Mouse (Mus musculus): ENCODE measurements at regions not wholly inside any gene's neighbourhood (a gene's known extent, or its start where the extent isn't known, plus 50 kb on each side); places are given as distances from the start of the nearest gene placed in this dataset.

- peaks cover 3% of the 10 kb centered on the region; the same call in 1 of the 2 replicates for H3K27me3 ChIP-seq (ENCODE audit: insufficient read depth, low read length)
- H3K36me3 ChIP-seq (replicated peaks): no peaks in the 10 kb centered on the region
- no peak for ATAC-seq (ENCODE audit: extremely low read depth, insufficient number of reproducible peaks, low FRiP score, poor library complexity, severe bottlenecking)
- no peaks in the 10 kb centered on the region for H3K4me1 ChIP-seq (ENCODE audit: insufficient read depth, low read depth, low read length)
- no peak overlapping the region for H3K4me3 ChIP-seq (ENCODE audit: low read depth, low read length)
- DNase-seq (ENCODE audit: low spot score): no peak
- no peak for TF ChIP-seq GATA2 (IDR thresholded peaks at IDR 0.05; ENCODE audit: borderline replicate concordance, low read depth, low read length)
- no peak for TF ChIP-seq TAL1 (conservative IDR thresholded peaks at IDR 0.05; ENCODE audit: low read depth, low read length)
- TF ChIP-seq GATA1 (IDR thresholded peaks at IDR 0.05; ENCODE audit: borderline replicate concordance, low read length): no peak
- TF ChIP-seq POLR2AphosphoS5 (IDR thresholded peaks at IDR 0.05; ENCODE audit: insufficient replicate concordance, low read depth, low read length): no peak
- TF ChIP-seq CTCF (IDR thresholded peaks at IDR 0.05; ENCODE audit: low read depth, low read length): no peak
- H3K9me3 ChIP-seq (replicated peaks): no peaks in the 10 kb centered on the region
These were observed 382.2 kb downstream of the Gria2 start for GRCm38 (mm10) chr3:80420453-80420852.

GRCm38 (mm10) chr3:80421461-80421860 is 381.2 kb downstream of the Gria2 start:
- DNase-seq (ENCODE audit: low spot score) (no peak), ATAC-seq (ENCODE audit: extremely low read depth, insufficient number of reproducible peaks, low FRiP score, poor library complexity, severe bottlenecking) (no peak)
- Histone ChIP-seq H3K27me3 (ENCODE audit: insufficient read depth, low read length) (peaks cover 3% of the 10 kb centered on the region; the same call in 1 of the 2 replicates), H3K9me3 (replicated peaks) (no peaks in the 10 kb centered on the region), H3K36me3 (replicated peaks) (no peaks in the 10 kb centered on the region), H3K4me1 (ENCODE audit: insufficient read depth, low read depth, low read length) (no peaks in the 10 kb centered on the region), H3K4me3 (ENCODE audit: low read depth, low read length) (no peak overlapping the region)
- TF ChIP-seq GATA2 (IDR thresholded peaks at IDR 0.05; ENCODE audit: borderline replicate concordance, low read depth, low read length) (no peak), POLR2AphosphoS5 (IDR thresholded peaks at IDR 0.05; ENCODE audit: insufficient replicate concordance, low read depth, low read length) (no peak)

GRCm38 (mm10) chr3:80422106-80422505 is 380.5 kb downstream of the Gria2 start:
- no peaks in the 10 kb centered on the region for H3K9me3 ChIP-seq (replicated peaks)
- H3K27me3 ChIP-seq (ENCODE audit: insufficient read depth, low read length): peaks cover 3% of the 10 kb centered on the region; the same call in 1 of the 2 replicates
- TF ChIP-seq GATA2 (IDR thresholded peaks at IDR 0.05; ENCODE audit: borderline replicate concordance, low read depth, low read length) (no peak), GATA1 (IDR thresholded peaks at IDR 0.05; ENCODE audit: borderline replicate concordance, low read length) (no peak), CTCF (IDR thresholded peaks at IDR 0.05; ENCODE audit: low read depth, low read length) (no peak), POLR2AphosphoS5 (IDR thresholded peaks at IDR 0.05; ENCODE audit: insufficient replicate concordance, low read depth, low read length) (no peak), TAL1 (conservative IDR thresholded peaks at IDR 0.05; ENCODE audit: low read depth, low read length) (no peak)
- H3K36me3 ChIP-seq (replicated peaks): no peaks in the 10 kb centered on the region
- no peak for DNase-seq (ENCODE audit: low spot score)
- H3K4me3 ChIP-seq (ENCODE audit: low read depth, low read length): no peak overlapping the region
- ATAC-seq (ENCODE audit: extremely low read depth, insufficient number of reproducible peaks, low FRiP score, poor library complexity, severe bottlenecking): no peak
- H3K4me1 ChIP-seq (ENCODE audit: insufficient read depth, low read depth, low read length): no peaks in the 10 kb centered on the region

- no peaks in the 10 kb centered on the region for H3K36me3 ChIP-seq (replicated peaks)
- no peak for DNase-seq (ENCODE audit: low spot score)
- H3K4me1 ChIP-seq (ENCODE audit: insufficient read depth, low read depth, low read length): no peaks in the 10 kb centered on the region
- ATAC-seq (ENCODE audit: extremely low read depth, insufficient number of reproducible peaks, low FRiP score, poor library complexity, severe bottlenecking): no peak
- H3K27me3 ChIP-seq (ENCODE audit: insufficient read depth, low read length): peaks cover 3% of the 10 kb centered on the region; the same call in 1 of the 2 replicates
- H3K4me3 ChIP-seq (ENCODE audit: low read depth, low read length): no peak overlapping the region
- no peaks in the 10 kb centered on the region for H3K9me3 ChIP-seq (replicated peaks)
- no peak for TF ChIP-seq GATA2 (IDR thresholded peaks at IDR 0.05; ENCODE audit: borderline replicate concordance, low read depth, low read length)
- TF ChIP-seq CTCF (IDR thresholded peaks at IDR 0.05; ENCODE audit: low read depth, low read length): no peak
- TF ChIP-seq TAL1 (conservative IDR thresholded peaks at IDR 0.05; ENCODE audit: low read depth, low read length): no peak
- no peak for TF ChIP-seq GATA1 (IDR thresholded peaks at IDR 0.05; ENCODE audit: borderline replicate concordance, low read length)
- no peak for TF ChIP-seq POLR2AphosphoS5 (IDR thresholded peaks at IDR 0.05; ENCODE audit: insufficient replicate concordance, low read depth, low read length)
These were observed 380.0 kb downstream of the Gria2 start for GRCm38 (mm10) chr3:80422646-80423045.

All from G1E (cell line).